Mouse (Mus musculus) myocyte (in vitro differentiated cells): Measurements from ENCODE around the gene Slc25a21.

Experiments used
- CEBPB ChIP-seq: IDR thresholded peaks from 2 replicates; pipeline ENCODE4 v1.6.1; 2011; ENCODE audit warnings: mild to moderate bottlenecking, moderate library complexity; ENCODE audit not compliant: poor library complexity, insufficient read depth, severe bottlenecking
- E2F4 ChIP-seq: IDR thresholded peaks from one replicate; pipeline ENCODE4 v1.6.1; 2011; ENCODE audit warnings: mild to moderate bottlenecking, control low read depth, moderate library complexity; ENCODE audit not compliant: insufficient read depth
- MAX ChIP-seq: IDR thresholded peaks from one replicate; pipeline ENCODE4 v1.6.1; 2011; ENCODE audit warnings: low read depth, mild to moderate bottlenecking, control low read depth
- MYOD1 ChIP-seq, 3 experiments: IDR thresholded peaks; one replicate each; pipeline ENCODE4 v1.6.1; 2011; ENCODE audit warnings: control low read depth in 2 of 3, low read depth in 2 of 3, mild to moderate bottlenecking in 2 of 3, moderate library complexity in 1 of 3; ENCODE audit not compliant: insufficient read length in 2 of 3, control insufficient read depth in 1 of 3
- MYOG ChIP-seq, 3 experiments: IDR thresholded peaks; one replicate each; pipeline ENCODE4 v1.6.1; 2011; ENCODE audit warnings: control low read depth in 2 of 3, low read depth in 2 of 3, mild to moderate bottlenecking in 2 of 3; ENCODE audit not compliant: insufficient read length in 2 of 3, control insufficient read depth in 1 of 3, insufficient read depth in 1 of 3
- POLR2A ChIP-seq: IDR thresholded peaks from one replicate; pipeline ENCODE4 v1.6.1; 2011; ENCODE audit warnings: low read depth, mild to moderate bottlenecking, control low read depth, moderate library complexity; ENCODE audit not compliant: insufficient read length
- POLR2AphosphoS2 ChIP-seq: IDR thresholded peaks from one replicate; pipeline ENCODE4 v1.6.1; 2011; ENCODE audit warnings: low read depth, control low read depth; ENCODE audit not compliant: insufficient read length
- REST ChIP-seq: IDR thresholded peaks from one replicate; pipeline ENCODE4 v1.6.1; 2011; ENCODE audit warnings: mild to moderate bottlenecking, control low read depth, moderate library complexity; ENCODE audit not compliant: insufficient read depth, insufficient read length
- SRF ChIP-seq: IDR thresholded peaks from one replicate; pipeline ENCODE4 v1.6.1; 2011; ENCODE audit warnings: low read depth; ENCODE audit not compliant: control insufficient read depth, insufficient read length
- TCF12 ChIP-seq: IDR thresholded peaks from one replicate; pipeline ENCODE4 v1.6.1; 2011; ENCODE audit warnings: mild to moderate bottlenecking, control low read depth; ENCODE audit not compliant: poor library complexity, insufficient read depth, severe bottlenecking
- USF1 ChIP-seq: IDR thresholded peaks from one replicate; pipeline ENCODE4 v1.6.1; 2011; ENCODE audit warnings: low read depth, mild to moderate bottlenecking, control low read depth, moderate library complexity

DNA sequence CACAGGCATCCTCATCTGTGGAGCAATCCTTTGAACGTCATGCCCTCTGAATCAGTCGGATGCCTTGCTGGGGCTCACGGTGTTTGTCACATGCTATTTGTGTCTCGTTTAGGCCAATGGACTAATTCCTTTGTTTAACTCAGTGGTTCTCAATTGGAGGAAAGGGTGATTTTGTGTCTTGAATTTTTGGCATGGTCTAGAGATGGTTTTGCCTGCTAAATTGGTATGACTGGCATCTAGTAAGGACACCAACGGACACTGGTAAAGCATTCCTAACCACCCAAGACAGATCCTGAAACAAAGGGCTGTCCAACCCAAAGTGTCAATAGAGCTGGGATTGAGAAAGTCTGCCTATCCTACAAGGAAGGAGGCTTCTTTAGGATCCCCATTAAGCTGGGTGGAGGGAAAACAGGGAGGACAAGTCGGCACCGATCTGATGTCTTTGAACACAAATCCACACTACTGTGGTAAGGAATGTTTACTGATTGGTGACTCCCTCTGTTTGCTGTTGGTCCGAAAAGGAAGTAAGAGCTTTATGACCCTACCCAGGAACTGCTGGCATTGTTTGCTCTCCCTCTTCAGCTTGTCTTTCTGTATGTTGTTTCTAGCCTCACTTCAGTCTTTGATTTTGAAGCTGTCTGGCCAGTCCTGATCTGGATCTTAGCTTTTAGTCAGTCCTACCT, 294.4 kb downstream of the Slc25a21 start:
- TF ChIP-seq USF1: no peak
- no peak for TF ChIP-seq POLR2A
- TF ChIP-seq MYOG (IDR thresholded peaks at IDR 0.05; ENCODE audit: control insufficient read depth in 1 of 3, insufficient read depth in 1 of 3, insufficient read length in 2 of 3, low read depth in 2 of 3): no peak
- TF ChIP-seq MAX: no peak
- TF ChIP-seq TCF12: no peak
- no peak for TF ChIP-seq POLR2AphosphoS2
- no peak for TF ChIP-seq E2F4
- no peak for TF ChIP-seq REST
- no peak for TF ChIP-seq SRF
- no peak for TF ChIP-seq MYOD1 (IDR thresholded peaks at IDR 0.05; ENCODE audit: control insufficient read depth in 1 of 3, insufficient read length in 2 of 3, low read depth in 2 of 3)
- no peak for TF ChIP-seq CEBPB
